Mouse (Mus musculus) lung, embryonic 16.5 days (tissue): ENCODE results near the gene Spock1. TPM values are rescaled to one million over a fixed set of nuclear protein-coding genes. Genes with fewer than 3 reads are reported as not detected.

Experiments
- ATAC-seq: fragments of 200-750 bp; cut with Nextera tagmentation; 2 replicates; pipeline ENCODE4 v1.8.0; 2017; ENCODE audit warnings: low read depth, mild to moderate bottlenecking, moderate library complexity
- H3K27ac ChIP-seq: fragments of 300-500 bp; sonication (generic); 2 replicates; pipeline ENCODE4 v1.5.1; 2014; ENCODE audit warnings: mild to moderate bottlenecking, control low read depth, low read length
- H3K27me3 ChIP-seq: fragments of 300-500 bp; sonication (generic); 2 replicates; pipeline ENCODE4 v1.6.1; 2014; ENCODE audit warnings: low read depth, low read length, mixed read lengths; ENCODE audit not compliant: control insufficient read depth, insufficient read depth
- H3K36me3 ChIP-seq: fragments of 300-500 bp; sonication (generic); 2 replicates; pipeline ENCODE4 v1.6.1; 2014; ENCODE audit warnings: low read length; ENCODE audit not compliant: control insufficient read depth, insufficient read depth
- H3K4me1 ChIP-seq: fragments of 300-500 bp; sonication (generic); replicated peaks from 2 replicates; pipeline ENCODE4 v1.6.1; 2014; ENCODE audit warnings: low read length, mixed read lengths; ENCODE audit not compliant: control insufficient read depth, insufficient read depth
- H3K4me2 ChIP-seq: fragments of 300-500 bp; sonication (generic); 2 replicates; pipeline ENCODE4 v1.6.1; 2014; ENCODE audit warnings: low read depth, low read length, control low read depth
- H3K4me3 ChIP-seq: fragments of 300-500 bp; sonication (generic); 2 replicates; pipeline ENCODE4 v1.5.1; 2014; ENCODE audit warnings: mild to moderate bottlenecking, low read length, control low read depth
- H3K9ac ChIP-seq: fragments of 300-500 bp; sonication (generic); 2 replicates; pipeline ENCODE4 v1.6.1; 2014; ENCODE audit warnings: low read length, control low read depth
- H3K9me3 ChIP-seq: fragments of 300-500 bp; sonication (generic); 2 replicates; pipeline ENCODE4 v1.6.1; 2016; ENCODE audit warnings: low read length; ENCODE audit not compliant: control insufficient read depth
- WGBS: fragments of 180-500 bp; shearing (Covaris S2); extraction: QIAGEN DNeasy Blood & Tissue Kit; methylation state at CpG from one replicate; pipeline ENCODE4 v1.1.7; 2014; 5-methylcytosine and 5-hydroxymethylcytosine counted together
- polyA plus RNA-seq: library from polyadenylated mRNA; unstranded; fragments of >200 nt; fragmentation: Nextera tagmentation; extraction: Ambion mirVana; gene quantifications from 2 replicates; pipeline ENCODE4 v1.2.1, GENCODE M21; 2015

The Spock1 gene
- polyA plus RNA-seq, 1 experiment from 2014 or later = 0.41 TPM

- no peak overlapping the region for H3K27ac ChIP-seq
- WGBS = 66% methylated on average over 4 of the region's 4 CpGs
- no peaks in the 10 kb centered on the region for H3K4me1 ChIP-seq
- no peak for ATAC-seq
- no peak overlapping the region for H3K9ac ChIP-seq
- no peaks in the 10 kb centered on the region for H3K36me3 ChIP-seq
- no peak overlapping the region for H3K4me3 ChIP-seq
- no peaks in the 10 kb centered on the region for H3K27me3 ChIP-seq
- no peaks in the 10 kb centered on the region for H3K9me3 ChIP-seq
- H3K4me2 ChIP-seq = no peak overlapping the region
These were observed 334.6 kb downstream of the Spock1 start for GRCm38 (mm10) chr13:57573501-57573900.

GRCm38 (mm10) chr13:57568404-57568803 lies 339.7 kb downstream of the Spock1 start:
- 85% methylated on average over 8 of the region's 8 CpGs for WGBS
- Histone ChIP-seq H3K36me3 (no peaks in the 10 kb centered on the region), H3K4me2 (no peak overlapping the region), H3K4me3 (no peak overlapping the region), H3K9me3 (no peaks in the 10 kb centered on the region), H3K4me1 (no peaks in the 10 kb centered on the region), H3K27me3 (no peaks in the 10 kb centered on the region), H3K9ac (no peak overlapping the region), H3K27ac (no peak overlapping the region)
- no peak for ATAC-seq

- Histone ChIP-seq H3K36me3 (no peaks in the 10 kb centered on the region), H3K4me1 (no peaks in the 10 kb centered on the region), H3K4me2 (no peak overlapping the region), H3K27me3 (no peaks in the 10 kb centered on the region), H3K27ac (no peak overlapping the region), H3K9me3 (no peaks in the 10 kb centered on the region), H3K9ac (no peak overlapping the region), H3K4me3 (no peak overlapping the region)
- WGBS = 52% methylated on average over 4 of the region's 4 CpGs
- ATAC-seq = no peak
These were observed 352.9 kb downstream of the Spock1 start for GRCm38 (mm10) chr13:57555186-57555585.

- Histone ChIP-seq H3K9ac (no peak overlapping the region), H3K27ac (no peak overlapping the region), H3K4me2 (no peak overlapping the region), H3K4me3 (no peak overlapping the region), H3K36me3 (no peaks in the 10 kb centered on the region), H3K27me3 (no peaks in the 10 kb centered on the region), H3K4me1 (no peaks in the 10 kb centered on the region), H3K9me3 (no peaks in the 10 kb centered on the region)
- 27% methylated on average over 5 of the region's 5 CpGs for WGBS
- no peak for ATAC-seq
These were observed 358.4 kb downstream of the Spock1 start for GRCm38 (mm10) chr13:57549743-57550142.

DNA sequence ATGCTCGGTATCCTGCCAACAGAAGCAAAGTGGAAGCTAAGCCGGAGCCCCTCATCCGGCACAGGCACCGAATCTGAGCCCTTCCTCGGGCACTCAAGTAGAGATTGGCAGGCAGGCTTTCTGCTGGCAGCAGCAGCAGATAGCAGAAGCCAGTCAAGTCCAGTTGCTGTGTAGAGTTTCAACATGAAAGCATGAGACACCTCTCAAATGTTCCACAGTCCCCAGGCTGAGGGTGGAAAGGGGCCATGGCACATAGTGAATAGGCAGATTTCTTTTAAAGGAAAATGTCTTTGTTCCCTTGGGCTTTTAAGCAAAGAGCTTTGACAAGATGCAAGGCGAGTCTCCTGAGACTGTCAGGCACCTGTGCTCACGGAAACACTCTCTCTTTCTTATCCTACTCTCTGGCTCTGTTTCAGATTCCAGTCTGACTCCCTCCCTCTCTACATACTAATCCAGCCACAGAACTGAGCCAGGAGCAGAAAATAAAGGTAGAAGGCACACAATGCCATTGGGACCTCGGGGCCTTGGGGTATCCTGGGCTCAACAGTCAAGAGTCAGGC lies 371.1 kb downstream of the Spock1 start:
- no peak overlapping the region for H3K4me3 ChIP-seq
- no peaks in the 10 kb centered on the region for H3K27me3 ChIP-seq
- H3K9me3 ChIP-seq = no peaks in the 10 kb centered on the region
- no peak overlapping the region for H3K27ac ChIP-seq
- no peaks in the 10 kb centered on the region for H3K4me1 ChIP-seq
- no peak overlapping the region for H3K9ac ChIP-seq
- no peak for ATAC-seq
- no peak overlapping the region for H3K4me2 ChIP-seq
- no peaks in the 10 kb centered on the region for H3K36me3 ChIP-seq
- WGBS = 48% methylated on average over 8 of the region's 8 CpGs

DNA sequence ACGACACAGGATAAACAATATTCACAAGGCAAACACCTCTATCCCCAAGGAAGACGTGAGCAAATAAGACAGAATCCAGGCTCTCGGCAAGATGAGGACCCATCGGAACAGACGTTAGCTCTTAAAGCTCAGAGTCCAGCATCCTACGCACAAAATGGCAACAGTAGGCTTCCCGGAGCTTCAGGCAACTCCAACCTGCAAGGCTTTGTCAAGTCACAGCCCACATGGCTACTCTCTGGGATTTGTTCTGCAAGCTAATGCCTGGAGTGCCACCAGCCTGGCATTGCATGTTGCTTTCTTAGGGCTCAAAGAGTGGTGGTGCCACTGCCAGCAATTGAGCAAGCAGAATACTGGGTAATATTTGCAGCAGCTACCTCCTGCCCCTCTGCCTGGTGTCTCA lies 373.8 kb downstream of the Spock1 start:
- Histone ChIP-seq H3K36me3 (no peaks in the 10 kb centered on the region), H3K9me3 (no peaks in the 10 kb centered on the region), H3K4me3 (no peak overlapping the region), H3K4me2 (no peak overlapping the region), H3K27me3 (no peaks in the 10 kb centered on the region), H3K4me1 (no peaks in the 10 kb centered on the region), H3K9ac (no peak overlapping the region), H3K27ac (no peak overlapping the region)
- 66% methylated on average over 7 of the region's 7 CpGs for WGBS
- ATAC-seq = no peak

- Histone ChIP-seq H3K4me1 (no peaks in the 10 kb centered on the region), H3K27me3 (no peaks in the 10 kb centered on the region), H3K9ac (no peak overlapping the region), H3K27ac (no peak overlapping the region), H3K36me3 (no peaks in the 10 kb centered on the region), H3K4me3 (no peak overlapping the region), H3K4me2 (no peak overlapping the region), H3K9me3 (no peaks in the 10 kb centered on the region)
- ATAC-seq = no peak
These were observed 382.2 kb downstream of the Spock1 start for GRCm38 (mm10) chr13:57525946-57526345.

GRCm38 (mm10) chr13:57524546-57524945 lies 383.6 kb downstream of the Spock1 start:
- Histone ChIP-seq H3K4me3 (no peak overlapping the region), H3K4me2 (no peak overlapping the region), H3K36me3 (no peaks in the 10 kb centered on the region), H3K4me1 (no peaks in the 10 kb centered on the region), H3K9ac (no peak overlapping the region), H3K27ac (no peak overlapping the region), H3K9me3 (no peaks in the 10 kb centered on the region), H3K27me3 (no peaks in the 10 kb centered on the region)
- ATAC-seq = no peak
- 47% methylated on average over 3 of the region's 3 CpGs for WGBS

DNA sequence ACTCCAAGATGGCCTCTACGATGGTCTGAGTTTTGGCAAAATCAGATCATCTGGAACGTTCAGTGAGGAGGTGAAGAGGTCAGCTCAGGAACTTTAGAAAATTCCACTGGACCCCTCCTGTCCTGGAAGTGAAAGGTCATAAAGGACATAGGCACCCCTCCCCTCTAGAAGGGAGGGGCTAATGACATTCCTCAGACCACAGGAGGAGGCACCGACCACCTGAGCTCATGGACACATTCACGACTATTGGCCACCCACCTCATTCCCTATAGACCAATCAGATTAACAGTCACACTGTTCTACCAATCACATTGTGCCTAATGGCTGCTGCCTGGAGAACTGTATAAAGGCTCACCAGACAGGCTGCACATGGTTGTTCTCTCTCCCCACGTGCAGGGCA lies 384.8 kb downstream of the Spock1 start:
- Histone ChIP-seq H3K4me1 (no peaks in the 10 kb centered on the region), H3K27ac (no peak overlapping the region), H3K27me3 (no peaks in the 10 kb centered on the region), H3K4me3 (no peak overlapping the region), H3K4me2 (no peak overlapping the region), H3K9me3 (no peaks in the 10 kb centered on the region), H3K9ac (no peak overlapping the region), H3K36me3 (no peaks in the 10 kb centered on the region)
- no peak for ATAC-seq
- 80% methylated on average over 5 of the region's 5 CpGs for WGBS

DNA sequence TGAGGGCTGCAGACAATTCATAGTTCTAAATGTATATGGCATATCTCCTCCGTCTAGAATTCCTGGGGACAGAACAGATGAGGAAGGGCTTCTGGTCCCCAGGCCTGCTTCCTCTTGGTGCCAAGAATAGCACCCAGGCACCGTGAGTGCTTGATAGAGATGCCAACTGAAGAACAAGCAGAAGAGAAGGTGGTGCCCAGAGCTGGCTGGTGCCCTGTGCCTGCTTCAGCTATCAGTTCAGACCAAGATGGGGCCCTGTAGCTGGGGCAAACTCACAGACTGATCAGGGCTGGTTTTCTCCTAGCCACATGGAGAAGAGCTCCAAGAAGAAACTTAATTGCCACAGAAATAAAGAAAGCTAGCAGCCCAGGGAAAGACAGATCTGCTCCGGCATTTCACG lies 385.8 kb downstream of the Spock1 start:
- no peak overlapping the region for H3K4me2 ChIP-seq
- no peak for ATAC-seq
- H3K27me3 ChIP-seq = no peaks in the 10 kb centered on the region
- H3K9me3 ChIP-seq = no peaks in the 10 kb centered on the region
- 70% methylated on average over 4 of the region's 4 CpGs for WGBS
- no peaks in the 10 kb centered on the region for H3K4me1 ChIP-seq
- H3K9ac ChIP-seq = no peak overlapping the region
- no peak overlapping the region for H3K27ac ChIP-seq
- H3K4me3 ChIP-seq = no peak overlapping the region
- no peaks in the 10 kb centered on the region for H3K36me3 ChIP-seq
